Mouse (Mus musculus) embryonic facial prominence, embryonic 10.5 days (tissue): ENCODE measurements around the gene Gm45785. TPM values are rescaled to one million over a fixed set of nuclear protein-coding genes. Genes with fewer than 3 reads are reported as not detected.
A peak's percentile ranks its signal among the peaks of the same experiment; 100 is the strongest.

Source experiments
- DNase-seq: peaks from one replicate; pipeline ENCODE4 v3.0.0-alpha.2; 2017; ENCODE audit warnings: low spot score
- H3K27ac ChIP-seq: fragments of 300-500 bp; sonication (generic); replicated peaks from 2 replicates; pipeline ENCODE4 v1.5.1; 2016; ENCODE audit warnings: mild to moderate bottlenecking
- H3K27me3 ChIP-seq: fragments of 300-500 bp; sonication (generic); replicated peaks from 2 replicates; pipeline ENCODE4 v1.6.1; 2016; ENCODE audit warnings: low read depth, mild to moderate bottlenecking; ENCODE audit not compliant: poor library complexity, severe bottlenecking
- H3K36me3 ChIP-seq: fragments of 300-500 bp; sonication (generic); replicated peaks from 2 replicates; pipeline ENCODE4 v1.6.1; 2016; ENCODE audit warnings: mild to moderate bottlenecking, moderate library complexity
- H3K4me1 ChIP-seq: fragments of 300-500 bp; sonication (generic); 2 replicates; pipeline ENCODE4 v1.6.1; 2016
- H3K4me3 ChIP-seq: fragments of 300-500 bp; sonication (generic); 2 replicates; pipeline ENCODE4 v1.5.1; 2016; ENCODE audit warnings: mild to moderate bottlenecking, moderate library complexity
- H3K9me3 ChIP-seq: fragments of 300-500 bp; sonication (generic); 2 replicates; pipeline ENCODE4 v1.6.1; 2016; ENCODE audit warnings: mild to moderate bottlenecking
- WGBS: fragments of 180-500 bp; shearing (Covaris S2); methylation state at CpG from one replicate; pipeline ENCODE4 v1.1.7; 2016; 5-methylcytosine and 5-hydroxymethylcytosine counted together
- polyA plus RNA-seq: library from polyadenylated mRNA; unstranded; fragments of >200 nt; fragmentation: Nextera tagmentation; extraction: Ambion mirVana; gene quantifications from 2 replicates; pipeline ENCODE4 v1.2.1, GENCODE M21; 2016

Gm45785 gene
- polyA plus RNA-seq, 1 experiment from 2014 or later, result 0.22 TPM

GRCm38 (mm10) chr7:140854483-140854882 is 1.6 kb downstream of the Gm45785 start:
- H3K4me3 ChIP-seq, result peak overlapping the region; percentile 90
- H3K4me1 ChIP-seq, result peaks cover 35% of the 10 kb centered on the region
- WGBS, result 95% methylated on average over 18 of the region's 18 CpGs
- no peaks in the 10 kb centered on the region for H3K9me3 ChIP-seq
- H3K36me3 ChIP-seq, result peaks cover 50% of the 10 kb centered on the region
- H3K27ac ChIP-seq, result no peak overlapping the region
- no peak for DNase-seq
- no peaks in the 10 kb centered on the region for H3K27me3 ChIP-seq

- Histone ChIP-seq H3K4me1 (peaks cover 27% of the 10 kb centered on the region), H3K27me3 (no peaks in the 10 kb centered on the region), H3K9me3 (no peaks in the 10 kb centered on the region), H3K4me3 (no peak overlapping the region), H3K27ac (no peak overlapping the region), H3K36me3 (peaks cover 39% of the 10 kb centered on the region)
- WGBS, result 89% methylated on average over 9 of the region's 9 CpGs
- no peak for DNase-seq
Observed at GRCm38 (mm10) chr7:140853386-140853785, 2.7 kb downstream of the Gm45785 start.

DNA sequence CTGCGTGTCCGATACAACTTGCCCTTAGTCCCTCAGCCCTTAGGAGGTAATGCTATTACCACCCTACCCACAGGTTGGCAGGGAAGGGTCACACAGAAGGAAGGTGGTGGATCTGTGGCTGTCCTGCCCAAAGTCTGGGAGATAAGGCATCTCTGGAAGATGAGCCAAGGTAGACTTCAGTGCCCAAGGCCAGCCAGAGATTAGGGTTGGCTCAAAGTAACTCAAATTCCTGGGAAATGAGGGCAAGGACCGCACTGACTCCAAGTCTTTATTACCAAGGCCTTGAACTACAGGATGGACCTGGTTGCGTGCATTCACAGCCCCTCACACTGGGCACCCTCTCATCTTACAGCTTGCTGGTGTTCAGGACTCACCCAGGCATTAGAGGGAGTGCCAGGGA is 4.2 kb downstream of the Gm45785 start:
- DNase-seq, result no peak
- Histone ChIP-seq H3K27me3 (no peaks in the 10 kb centered on the region), H3K36me3 (peaks cover 37% of the 10 kb centered on the region), H3K4me1 (peaks cover 15% of the 10 kb centered on the region), H3K4me3 (no peak overlapping the region), H3K27ac (no peak overlapping the region), H3K9me3 (no peaks in the 10 kb centered on the region)
- WGBS, result 97% methylated on average over 4 of the region's 4 CpGs

GRCm38 (mm10) chr7:140848591-140848990 is 7.5 kb downstream of the Gm45785 start:
- DNase-seq, result no peak

GRCm38 (mm10) chr7:140847755-140848580 is 8.2 kb downstream of the Gm45785 start, which contains the start of gene Odf3:
TSS of gene Odf3 (plus strand) at chr7:140847805.
- Histone ChIP-seq H3K4me1 (peaks cover 10% of the 10 kb centered on the region), H3K27ac (no peak within 1 kb of the TSS), H3K9me3 (no peaks in the 10 kb centered on the region), H3K27me3 (peaks cover 16% of the 10 kb centered on the region; the same call in 1 of the 2 replicates), H3K36me3 (peaks cover 17% of the 10 kb centered on the region), H3K4me3 (no peak within 1 kb of the TSS)
- DNase-seq, result no peak
- WGBS, result 72% methylated on average over 11 of the region's 11 CpGs

More at GRCm38 (mm10) chr7:140848591-140848990, 7.5 kb downstream of the Gm45785 start:
- 94% methylated on average over 10 of the region's 10 CpGs for WGBS
- Histone ChIP-seq H3K27ac (no peak overlapping the region), H3K4me1 (peaks cover 10% of the 10 kb centered on the region), H3K4me3 (no peak overlapping the region), H3K36me3 (peaks cover 24% of the 10 kb centered on the region), H3K27me3 (peaks cover 10% of the 10 kb centered on the region; the same call in 1 of the 2 replicates), H3K9me3 (no peaks in the 10 kb centered on the region)

DNA sequence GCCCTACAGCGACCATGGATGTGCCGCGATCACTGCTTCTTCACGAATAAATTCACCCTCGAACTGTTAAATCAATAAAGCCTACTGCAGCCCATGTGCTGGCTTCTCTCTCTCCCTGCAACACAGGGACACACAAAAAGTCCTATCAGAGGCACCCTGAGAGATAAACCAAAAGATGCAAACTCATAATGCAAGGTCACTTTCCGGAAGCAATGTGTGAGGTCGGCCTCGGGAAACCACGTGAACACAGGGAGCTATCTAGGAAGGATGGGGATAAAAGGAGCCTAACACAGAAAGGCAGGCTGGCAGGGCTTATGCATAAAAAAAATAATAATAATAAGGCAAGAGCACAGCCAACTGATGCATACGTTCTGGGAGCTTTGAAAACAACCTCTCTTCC is 9.5 kb downstream of the Gm45785 start:
- no peak overlapping the region for H3K4me3 ChIP-seq
- peaks cover 28% of the 10 kb centered on the region for H3K27me3 ChIP-seq
- 85% methylated on average over 10 of the region's 10 CpGs for WGBS
- H3K4me1 ChIP-seq, result peaks cover 10% of the 10 kb centered on the region
- no peaks in the 10 kb centered on the region for H3K9me3 ChIP-seq
- H3K36me3 ChIP-seq, result peaks cover 4% of the 10 kb centered on the region
- DNase-seq, result no peak
- no peak overlapping the region for H3K27ac ChIP-seq

GRCm38 (mm10) chr7:140845683-140846082 is 10.4 kb downstream of the Gm45785 start:
- H3K27me3 ChIP-seq, result peaks cover 38% of the 10 kb centered on the region
- H3K27ac ChIP-seq, result no peak overlapping the region
- H3K4me3 ChIP-seq, result no peak overlapping the region
- WGBS, result 54% methylated on average over 4 of the region's 4 CpGs
- no peaks in the 10 kb centered on the region for H3K36me3 ChIP-seq
- H3K9me3 ChIP-seq, result no peaks in the 10 kb centered on the region
- peaks cover 10% of the 10 kb centered on the region for H3K4me1 ChIP-seq
- DNase-seq, result no peak

GRCm38 (mm10) chr7:140844905-140845665 is 11.0 kb downstream of the Gm45785 start, which contains the start of gene Scgb1c1:
TSS of gene Scgb1c1 (plus strand) at chr7:140845547.
- H3K4me1 ChIP-seq, result peaks cover 10% of the 10 kb centered on the region
- 34% methylated on average over 14 of the region's 14 CpGs for WGBS
- no peak within 1 kb of the TSS for H3K27ac ChIP-seq
- peaks cover 44% of the 10 kb centered on the region for H3K27me3 ChIP-seq
- DNase-seq, result peak; percentile 90
- H3K9me3 ChIP-seq, result no peaks in the 10 kb centered on the region
- no peaks in the 10 kb centered on the region for H3K36me3 ChIP-seq
- H3K4me3 ChIP-seq, result no peak within 1 kb of the TSS

DNA sequence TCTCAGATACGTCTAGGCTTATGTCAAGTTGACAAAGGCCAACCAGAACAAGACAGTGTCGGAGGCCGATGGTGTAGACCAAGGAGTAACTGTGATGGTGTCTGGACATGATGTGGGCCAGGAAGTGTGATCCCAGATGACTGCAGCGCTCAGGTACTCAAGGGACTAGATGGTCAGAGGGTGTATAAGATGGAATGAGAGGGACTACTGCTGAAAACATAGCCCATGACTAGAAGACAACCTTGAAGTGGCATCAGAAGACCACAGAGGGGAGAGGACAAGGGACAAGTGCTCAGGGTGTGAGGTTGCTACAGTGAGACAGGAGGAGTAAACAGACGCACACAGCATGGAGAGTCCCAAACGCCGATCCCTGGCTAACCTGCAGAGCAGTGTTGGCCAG is 12.3 kb downstream of the Gm45785 start:
- H3K4me3 ChIP-seq, result no peak overlapping the region
- 78% methylated on average over 7 of the region's 7 CpGs for WGBS
- peaks cover 53% of the 10 kb centered on the region for H3K27me3 ChIP-seq
- no peaks in the 10 kb centered on the region for H3K36me3 ChIP-seq
- H3K4me1 ChIP-seq, result peaks cover 10% of the 10 kb centered on the region
- H3K27ac ChIP-seq, result no peak overlapping the region
- DNase-seq, result no peak
- no peaks in the 10 kb centered on the region for H3K9me3 ChIP-seq

DNA sequence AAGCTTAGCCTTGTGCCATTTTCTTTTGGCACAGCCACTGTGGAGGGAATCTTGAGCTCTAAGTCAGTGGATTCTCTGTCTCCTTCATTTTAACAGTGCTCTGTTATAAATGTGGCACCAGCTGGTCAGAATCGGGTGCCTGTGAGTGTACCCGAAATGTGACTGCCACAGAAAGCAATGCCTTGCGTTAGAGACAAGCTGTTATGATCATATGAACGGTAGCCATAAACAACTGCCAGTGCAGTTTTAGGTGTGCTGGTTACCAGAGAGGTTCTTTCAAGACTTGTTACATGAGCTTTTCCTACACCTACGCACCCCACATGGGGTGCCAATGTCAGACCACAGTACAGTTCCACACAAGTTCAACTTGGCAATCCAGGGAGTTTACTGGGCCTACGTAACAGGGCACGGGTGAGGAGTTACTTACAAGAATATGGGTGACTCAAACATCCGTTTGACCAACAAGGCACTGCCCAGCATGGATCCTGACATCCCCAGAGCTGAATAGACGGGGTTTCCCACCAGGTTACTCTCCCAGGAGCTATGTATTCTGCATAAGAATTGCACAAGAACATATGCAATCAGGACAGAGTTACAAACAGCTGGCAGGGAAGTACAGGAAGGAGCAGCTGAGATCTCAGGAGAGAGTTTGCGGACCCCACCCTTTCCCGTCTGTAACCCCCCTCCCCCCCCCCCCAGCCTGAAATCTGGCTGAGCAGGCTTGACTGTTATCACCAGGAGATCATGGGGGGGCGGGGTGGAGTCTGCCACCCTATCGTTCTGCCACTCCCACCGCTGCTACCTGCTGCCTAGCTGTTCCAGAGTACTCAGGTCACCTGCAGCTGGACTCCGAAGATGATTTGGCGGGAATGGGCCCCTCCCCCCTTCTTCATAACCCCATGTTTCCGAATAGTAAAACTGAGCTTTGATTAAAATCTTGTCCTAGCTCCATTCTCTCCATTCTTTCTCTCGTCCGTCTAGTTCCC is 15.1 kb downstream of the Gm45785 start:
- peaks cover 53% of the 10 kb centered on the region for H3K27me3 ChIP-seq
- 37% methylated on average over 19 of the region's 19 CpGs for WGBS
- H3K27ac ChIP-seq, result no peak overlapping the region
- no peak for DNase-seq
- no peak overlapping the region for H3K4me3 ChIP-seq
- H3K36me3 ChIP-seq, result no peaks in the 10 kb centered on the region
- H3K4me1 ChIP-seq, result peaks cover 10% of the 10 kb centered on the region
- no peaks in the 10 kb centered on the region for H3K9me3 ChIP-seq

DNA sequence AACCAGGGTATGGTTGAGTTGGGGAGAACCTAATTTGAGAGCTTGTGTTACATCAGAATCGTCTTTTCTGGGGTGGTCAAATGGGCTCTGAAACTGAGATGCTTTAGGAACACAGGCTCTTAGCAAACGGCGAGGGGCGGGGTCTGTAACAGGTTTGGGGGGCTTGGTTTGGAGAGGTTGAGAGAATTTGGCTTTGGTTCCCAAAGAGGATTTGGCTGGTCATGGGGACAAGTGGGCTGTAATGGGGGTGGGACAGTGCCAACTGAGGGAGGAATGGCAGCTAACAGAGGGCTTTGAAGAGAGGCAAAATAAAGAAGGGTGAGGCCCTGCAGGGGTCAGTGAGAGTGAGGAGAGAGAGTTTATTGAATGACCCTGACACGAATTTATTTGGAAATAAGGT is 16.6 kb downstream of the Gm45785 start:
- no peak for DNase-seq
- H3K9me3 ChIP-seq, result no peaks in the 10 kb centered on the region
- no peaks in the 10 kb centered on the region for H3K36me3 ChIP-seq
- H3K27me3 ChIP-seq, result peaks cover 48% of the 10 kb centered on the region
- peaks cover 9% of the 10 kb centered on the region; the same call in 1 of the 2 replicates for H3K4me1 ChIP-seq
- H3K4me3 ChIP-seq, result no peak overlapping the region
- WGBS, result 65% methylated on average over 5 of the region's 5 CpGs
- H3K27ac ChIP-seq, result no peak overlapping the region
